24 mouse cellular contexts compared by ENCODE assay signal in the genomic region with DNA sequence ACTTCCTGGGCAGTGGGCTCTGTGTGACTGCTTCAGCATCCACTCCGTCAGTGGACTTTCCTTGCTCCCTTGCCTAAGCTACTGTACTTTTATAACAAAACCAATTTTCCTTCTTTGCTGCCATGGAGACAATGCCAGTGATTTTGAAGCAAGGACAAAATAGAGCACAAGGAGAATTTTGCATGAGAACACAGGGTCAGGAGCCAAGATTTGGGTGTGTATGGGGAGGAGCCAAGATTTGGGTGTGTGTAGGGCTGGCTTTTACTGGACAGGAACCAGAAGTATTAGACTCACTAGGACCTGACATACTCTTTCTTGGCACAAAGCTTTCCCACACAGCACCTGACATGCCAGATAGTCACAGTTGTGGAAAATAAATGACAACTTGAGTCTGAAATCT.
DNase-seq lines count a peak whose midpoint lies in the region; ATAC-seq and TF ChIP-seq lines count a peak whose summit lies in the region.
"Had no signal": no experiment of that assay in that cellular context is flagged by ENCODE, and none has a peak within 500 bp of the region (broad histone marks: within the 10 kb centered on the region; RNA-seq: fewer than 3 reads in every experiment).

No protein-coding gene starts in this region.

- peak overlapping the region; percentile 46; the same call in 1 of the 2 replicates for H3K27ac ChIP-seq in heart, embryonic 11.5 days (ENCODE audit: low read depth, low read length)
- H3K27ac ChIP-seq in heart, postnatal 0 days (ENCODE audit: low read depth): peak overlapping the region; percentile 28; the same call in 1 of the 2 replicates
- H3K27ac ChIP-seq: embryonic facial prominence, embryonic 15.5 days; forebrain, embryonic 15.5 days; hindbrain, embryonic 15.5 days; limb, embryonic 10.5 days; liver, embryonic 15.5 days; macrophage; midbrain, embryonic 15.5 days; neural tube, embryonic 13.5 days had no signal

- no peaks in the 10 kb centered on the region for H3K36me3 ChIP-seq in heart, embryonic 11.5 days (ENCODE audit: control insufficient read depth, insufficient read depth, low read length)
- no peaks in the 10 kb centered on the region for H3K36me3 ChIP-seq in heart, postnatal 0 days (replicated peaks; ENCODE audit: control insufficient read depth, insufficient read depth, low read length)
- H3K36me3 ChIP-seq: embryonic facial prominence, embryonic 15.5 days; forebrain, embryonic 15.5 days; hindbrain, embryonic 15.5 days; limb, embryonic 10.5 days; liver, embryonic 15.5 days; midbrain, embryonic 15.5 days; neural tube, embryonic 13.5 days had no signal

- intact Hi-C loops in heart, postnatal 10 days (cut with DNase I): no loop called here
- intact Hi-C loops in heart, postnatal 14 days (cut with DNase I): no loop called here

- no peaks in the 10 kb centered on the region for H3K27me3 ChIP-seq in heart, embryonic 11.5 days (ENCODE audit: control insufficient read depth, insufficient read depth, low read length)
- no peaks in the 10 kb centered on the region for H3K27me3 ChIP-seq in heart, postnatal 0 days (ENCODE audit: control insufficient read depth, insufficient read depth, low read length)
- H3K27me3 ChIP-seq: embryonic facial prominence, embryonic 15.5 days; forebrain, embryonic 15.5 days; hindbrain, embryonic 15.5 days; liver, embryonic 15.5 days; midbrain, embryonic 15.5 days; neural tube, embryonic 13.5 days had no signal

- H3K4me1 ChIP-seq in heart, embryonic 11.5 days (ENCODE audit: control insufficient read depth, insufficient read depth, low read length): peaks cover 22% of the 10 kb centered on the region
- peaks cover 15% of the 10 kb centered on the region for H3K4me1 ChIP-seq in heart, postnatal 0 days (ENCODE audit: control insufficient read depth, insufficient read depth)
- H3K4me1 ChIP-seq: liver, embryonic 15.5 days; midbrain, embryonic 15.5 days had no signal

- WGBS in heart, embryonic 11.5 days (ENCODE audit: insufficient replicate concordance): 62% methylated on average over 1 of the region's 1 CpGs
- 65% methylated on average over 1 of the region's 1 CpGs for WGBS in heart, postnatal 0 days

- TF ChIP-seq EP300 in heart, postnatal 0 days (IDR thresholded peaks at IDR 0.05; ENCODE audit: low read depth): no peak

- H3K4me2 ChIP-seq in heart, embryonic 11.5 days: no peak overlapping the region
- no peak overlapping the region for H3K4me2 ChIP-seq in heart, postnatal 0 days (ENCODE audit: low read depth, low read length)
- H3K4me2 ChIP-seq: embryonic facial prominence, embryonic 15.5 days; forebrain, embryonic 15.5 days; hindbrain, embryonic 15.5 days; liver, embryonic 15.5 days; midbrain, embryonic 15.5 days; neural tube, embryonic 13.5 days had no signal

- no peak for ATAC-seq in heart, embryonic 11.5 days (replicated peaks; ENCODE audit: insufficient number of reproducible peaks, low FRiP score, low TSS enrichment)
- no peak for ATAC-seq in heart, postnatal 0 days (ENCODE audit: insufficient read depth, low read depth)
- ATAC-seq: forebrain, embryonic 15.5 days; midbrain, embryonic 15.5 days had no signal

- DNase-seq in adrenal gland, adult 2 months: peak; percentile 9
- DNase-seq in adrenal gland, postnatal 36 days: no peak
- DNase-seq in heart, postnatal 10 days: no peak
- DNase-seq in heart, postnatal 0 days (ENCODE audit: low spot score): no peak
- DNase-seq in heart, postnatal 14 days: no peak
- DNase-seq in skeletal muscle tissue, adult 2 months (ENCODE audit: low read depth, low spot score): peak; percentile 25
- DNase-seq: cerebellum, adult 9-10 months; gastrocnemius, postnatal 10 days; kidney, adult 8-10 months; kidney, postnatal 14 days; liver; retina, postnatal 1 day; right cerebral cortex, postnatal 25 days; thymus, postnatal 25 days had no signal

- no peak overlapping the region for H3K4me3 ChIP-seq in heart, embryonic 11.5 days (ENCODE audit: low read depth, low read length)
- H3K4me3 ChIP-seq in heart, postnatal 0 days (ENCODE audit: low read depth, low read length): no peak overlapping the region
- H3K4me3 ChIP-seq: embryonic facial prominence, embryonic 15.5 days; forebrain, embryonic 15.5 days; hindbrain, embryonic 15.5 days; limb, embryonic 10.5 days; liver, embryonic 15.5 days; midbrain, embryonic 15.5 days; myocyte; neural tube, embryonic 13.5 days had no signal

- H3K9me3 ChIP-seq in heart, embryonic 11.5 days (replicated peaks; ENCODE audit: control insufficient read depth, low read length): no peaks in the 10 kb centered on the region
- H3K9me3 ChIP-seq in heart, postnatal 0 days (replicated peaks; ENCODE audit: control insufficient read depth, low read length): no peaks in the 10 kb centered on the region
- H3K9me3 ChIP-seq: embryonic facial prominence, embryonic 15.5 days; forebrain, embryonic 15.5 days; hindbrain, embryonic 15.5 days; limb, embryonic 10.5 days; liver, embryonic 15.5 days; midbrain, embryonic 15.5 days; neural tube, embryonic 13.5 days had no signal

- H3K9ac ChIP-seq in heart, embryonic 11.5 days (ENCODE audit: low read depth, low read length): no peak overlapping the region
- no peak overlapping the region for H3K9ac ChIP-seq in heart, postnatal 0 days (replicated peaks; ENCODE audit: low read depth, low read length)
- H3K9ac ChIP-seq: embryonic facial prominence, embryonic 15.5 days; forebrain, embryonic 15.5 days; hindbrain, embryonic 15.5 days; liver, embryonic 15.5 days; midbrain, embryonic 15.5 days; neural tube, embryonic 13.5 days had no signal

- no peak for TF ChIP-seq CTCF in heart, postnatal 0 days (IDR thresholded peaks at IDR 0.05; ENCODE audit: low read depth)

Comparison
In these comparisons a context has a peak if more than half of its experiments do, and no peak if none do; other contexts are left out.
1. DNase-seq: peak in adrenal gland, adult 2 months (single experiment) and skeletal muscle tissue, adult 2 months (single experiment); none in adrenal gland, postnatal 36 days (0 of 2), heart, postnatal 10 days (0 of 2), heart, postnatal 0 days (single experiment) and heart, postnatal 14 days (0 of 2).